Mouse (Mus musculus) layer of hippocampus, adult 9-11 months (tissue): ENCODE results near the gene Esp24.
"Not testable (repeated sequence)": the region's sequence is repeated elsewhere in the genome, so short reads cannot be mapped to it uniquely, and the experiment has no call there.

Experiments used
- DNase-seq: peaks from one replicate; pipeline ENCODE4 v3.0.0; 2022

Esp24 gene

DNA sequence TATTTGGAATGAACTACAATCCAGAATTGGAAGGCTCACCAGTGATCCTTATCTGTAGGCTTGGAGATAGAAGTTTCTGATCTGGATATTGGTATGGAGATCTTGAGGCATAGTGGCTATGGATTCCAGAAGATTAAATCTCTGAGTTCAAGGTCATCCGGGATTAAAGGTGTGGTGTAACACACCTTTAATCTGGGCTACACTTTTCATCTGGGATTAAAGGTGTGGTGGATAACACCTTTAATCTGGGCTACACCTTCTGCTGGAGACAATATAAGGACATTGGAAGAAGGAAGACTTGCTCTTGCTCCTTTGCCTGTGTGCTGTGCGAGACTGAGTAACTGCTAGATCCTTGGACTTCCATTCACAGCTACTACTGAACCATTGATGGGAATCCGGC lies at the start of gene Esp24:
Gene Esp24 (plus strand): TSS at position 301 of the 400 bp plus-strand sequence.
- DNase-seq, result not testable (repeated sequence)

DNA sequence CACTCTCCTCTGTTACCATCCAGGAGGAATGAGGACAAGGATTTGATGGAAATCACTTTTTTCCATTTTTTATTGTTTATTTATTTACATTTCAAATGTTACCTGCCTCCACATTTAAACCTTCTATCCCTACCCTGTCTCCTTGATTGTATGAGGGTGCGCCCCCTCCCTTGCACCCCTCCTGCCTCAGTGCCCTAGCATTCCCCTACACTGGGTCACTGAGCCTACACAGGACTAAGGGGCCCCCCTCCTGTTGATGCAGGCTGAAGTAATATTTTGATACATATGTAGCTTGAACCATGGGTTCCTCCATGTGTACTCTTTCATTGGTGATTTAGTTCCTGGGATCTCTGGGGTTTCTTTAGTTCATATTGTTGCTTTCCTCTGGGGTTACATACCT lies 26.6 kb upstream of the Esp24 start:
- DNase-seq, result no peak

DNA sequence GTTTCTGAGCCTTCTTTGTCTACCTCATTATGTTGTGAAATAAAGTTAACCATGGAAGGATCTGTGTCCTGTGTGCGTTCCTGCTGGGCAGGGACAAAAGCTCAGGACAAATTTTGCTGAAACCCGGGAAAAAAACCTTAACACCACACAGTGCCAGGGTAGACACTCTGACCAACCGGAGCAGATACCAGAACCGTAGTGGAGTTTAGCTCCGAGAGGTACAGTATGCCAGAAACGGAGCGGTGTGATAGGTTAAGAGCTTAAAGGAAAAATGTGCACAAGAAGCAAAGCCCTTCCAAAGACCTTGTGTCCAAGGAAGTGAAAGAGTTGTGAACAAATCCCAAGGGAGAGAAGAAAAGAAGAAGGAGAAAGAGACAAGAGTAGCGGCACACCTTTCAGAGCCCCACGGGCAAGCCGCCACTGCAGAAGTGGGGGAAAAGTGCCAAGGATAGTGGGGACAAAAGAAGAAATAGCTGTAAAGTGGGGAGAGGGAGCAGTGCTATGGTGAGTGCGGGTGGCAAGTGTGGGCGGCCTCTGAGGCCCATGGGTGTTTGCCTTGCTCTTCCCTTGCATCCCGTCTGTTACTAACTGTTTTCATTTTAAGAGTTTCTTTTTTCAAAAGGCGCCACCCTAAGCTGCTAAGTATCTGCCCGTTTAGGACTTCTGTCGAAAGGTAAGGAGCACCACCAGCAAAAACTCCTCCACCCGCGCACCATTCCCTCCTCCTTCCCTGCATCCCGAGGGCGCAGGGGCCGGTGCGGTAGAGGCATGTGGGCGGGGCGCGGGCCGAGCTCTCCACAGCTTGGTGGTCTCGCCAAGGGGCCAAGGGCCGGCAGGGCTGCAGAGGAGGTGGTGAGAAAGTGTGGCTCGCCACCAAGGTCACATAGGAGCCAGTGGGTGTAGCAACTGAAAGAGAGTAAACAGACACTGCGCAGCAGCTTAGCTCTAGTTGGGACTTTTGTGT lies 25.5 kb upstream of the Esp24 start:
- DNase-seq, result no peak

DNA sequence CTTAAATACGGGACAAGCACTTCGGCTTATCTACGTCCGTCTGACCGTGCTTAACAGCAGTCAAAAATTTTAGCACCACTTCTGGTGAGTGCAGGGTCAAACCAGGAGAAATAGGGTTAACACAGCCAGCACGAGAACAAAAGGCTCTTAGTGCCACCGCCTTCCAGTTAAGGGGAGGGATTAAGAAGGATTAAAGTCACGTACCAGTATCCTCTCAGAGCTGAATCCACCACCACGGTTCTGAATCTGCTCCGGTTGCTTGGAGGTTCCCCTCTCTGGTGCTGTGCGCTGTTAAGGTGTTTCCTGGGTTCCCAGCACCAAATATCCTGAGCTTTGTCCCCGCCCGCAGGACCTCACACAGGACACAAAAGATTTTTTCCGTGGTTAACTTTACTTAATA lies 19.3 kb upstream of the Esp24 start:
- no peak for DNase-seq

DNA sequence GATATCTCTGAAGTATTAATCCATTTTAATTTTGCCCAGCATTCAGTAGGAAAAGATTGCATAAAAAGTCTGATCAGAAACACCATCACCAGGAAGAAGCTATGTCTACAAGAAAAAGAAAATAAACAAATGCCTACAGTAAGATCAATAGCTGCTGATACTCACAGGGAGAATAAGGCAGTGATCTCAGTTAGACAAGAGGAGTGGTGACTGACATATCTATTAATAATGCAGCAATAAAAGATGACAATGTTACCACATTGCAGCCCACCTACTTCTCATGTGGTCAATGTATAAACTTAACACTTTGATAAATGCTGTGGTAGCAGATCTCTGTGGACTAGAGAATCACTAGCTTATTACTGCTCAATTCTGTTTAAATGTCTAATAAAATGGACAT lies 6.7 kb downstream of the Esp24 start, which contains the start of gene Gm21903:
Gene Gm21903 (minus strand): TSS at position 101 of the 400 bp plus-strand sequence.
- no peak for DNase-seq

DNA sequence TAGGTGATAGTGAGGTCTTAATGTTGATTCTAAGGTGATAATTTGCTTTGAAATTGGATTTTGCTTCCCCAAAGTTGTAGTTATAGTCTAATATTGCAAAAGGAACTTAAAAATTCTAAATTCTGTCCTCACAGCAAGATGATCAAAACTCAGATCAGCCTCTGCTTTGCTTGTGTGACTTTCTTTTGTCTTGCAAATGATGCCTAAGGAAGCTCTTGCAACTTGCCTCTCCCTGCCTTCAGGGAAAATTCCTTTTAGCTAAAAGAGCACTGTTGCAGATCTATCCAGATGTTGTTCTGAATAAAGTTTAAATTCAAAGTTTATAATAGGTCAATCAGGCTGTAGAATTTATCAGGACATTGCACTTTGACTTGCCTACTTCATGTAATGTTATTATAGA lies 27.1 kb downstream of the Esp24 start:
- DNase-seq, result no peak

DNA sequence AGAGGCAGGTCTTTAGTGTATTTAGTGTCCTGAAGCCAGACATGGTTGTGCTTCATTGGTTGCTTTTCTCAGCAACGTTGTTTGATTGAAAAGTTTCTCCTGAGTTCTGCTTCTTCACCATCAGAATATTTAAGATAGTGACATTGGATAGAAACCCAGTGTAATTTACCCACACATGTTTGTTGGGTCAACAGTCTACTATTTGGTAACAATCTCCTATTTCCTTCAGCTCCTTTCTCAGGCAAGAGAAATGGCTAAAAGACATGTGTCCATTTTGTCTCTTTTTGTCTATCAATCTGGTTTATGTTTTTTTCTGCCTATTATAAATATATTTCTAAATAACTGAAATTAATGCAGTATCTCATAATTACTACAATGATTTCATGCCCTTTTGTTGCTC lies 40.4 kb downstream of the Esp24 start, which contains the start of gene Esp23:
Gene Esp23 (minus strand): TSS at position 101 of the 400 bp plus-strand sequence.
- no peak for DNase-seq
